Mouse (Mus musculus) heart, embryonic 14.5 days (tissue): ENCODE data around the gene Pafah1b1. TPM values are rescaled to one million over a fixed set of nuclear protein-coding genes. Genes with fewer than 3 reads are reported as not detected.

ENCODE experiments used
- ATAC-seq: fragments of 200-750 bp; cut with Nextera tagmentation; 2 replicates; pipeline ENCODE4 v1.8.0; 2017; ENCODE audit warnings: low read depth, moderate TSS enrichment; ENCODE audit not compliant: insufficient number of reproducible peaks, insufficient read depth, low FRiP score
- H3K27ac ChIP-seq, 2 experiments: fragments of 200-500 bp in 1 of 2; fragments of 300-500 bp in 1 of 2; sonication (generic) in 1 of 2; replicated peaks in 1 of 2; 2 replicates each; pipeline ENCODE4 v1.5.1; 2012 to 2014; ENCODE audit warnings: low read depth in 2 of 2, low read length in 2 of 2, control low read depth in 1 of 2, mild to moderate bottlenecking in 1 of 2, mixed read lengths in 1 of 2; ENCODE audit not compliant: control insufficient read depth in 1 of 2, insufficient read depth in 1 of 2
- H3K27me3 ChIP-seq: fragments of 300-500 bp; sonication (generic); 2 replicates; pipeline ENCODE4 v1.6.1; 2014; ENCODE audit warnings: mild to moderate bottlenecking, low read length, control low read depth; ENCODE audit not compliant: control insufficient read depth, insufficient read depth
- H3K36me3 ChIP-seq: fragments of 300-500 bp; sonication (generic); 2 replicates; pipeline ENCODE4 v1.6.1; 2014; ENCODE audit warnings: mild to moderate bottlenecking, control low read depth, low read length, mixed read lengths; ENCODE audit not compliant: control insufficient read depth, insufficient read depth
- H3K4me1 ChIP-seq, 2 experiments: fragments of 200-500 bp in 1 of 2; fragments of 300-500 bp in 1 of 2; sonication (generic) in 1 of 2; 2 replicates each; pipeline ENCODE4 v1.6.1; 2012 to 2014; ENCODE audit warnings: low read length in 2 of 2, control low read depth in 1 of 2, mixed read lengths in 1 of 2; ENCODE audit not compliant: control insufficient read depth in 2 of 2, insufficient read depth in 2 of 2
- H3K4me2 ChIP-seq: fragments of 300-500 bp; sonication (generic); 2 replicates; pipeline ENCODE4 v1.6.1; 2014; ENCODE audit warnings: mild to moderate bottlenecking, low read length
- H3K4me3 ChIP-seq, 2 experiments: fragments of 200-500 bp in 1 of 2; fragments of 300-500 bp in 1 of 2; sonication (generic) in 1 of 2; 2 replicates each; pipeline ENCODE4 v1.5.1; 2012 to 2014; ENCODE audit warnings: low read length in 2 of 2, mild to moderate bottlenecking in 2 of 2, control low read depth in 1 of 2, low read depth in 1 of 2, moderate library complexity in 1 of 2; ENCODE audit not compliant: control insufficient read depth in 1 of 2, insufficient read depth in 1 of 2
- H3K9ac ChIP-seq: fragments of 300-500 bp; sonication (generic); 2 replicates; pipeline ENCODE4 v1.6.1; 2014; ENCODE audit warnings: mild to moderate bottlenecking, low read length
- H3K9me3 ChIP-seq: fragments of 300-500 bp; sonication (generic); 2 replicates; pipeline ENCODE4 v1.6.1; 2016; ENCODE audit warnings: low read length, control low read depth; ENCODE audit not compliant: control insufficient read depth
- WGBS: fragments of 180-500 bp; shearing (Covaris S2); extraction: QIAGEN DNeasy Blood & Tissue Kit; methylation state at CpG from one replicate; pipeline ENCODE4 v1.1.7; 2014; 5-methylcytosine and 5-hydroxymethylcytosine counted together
- polyA plus RNA-seq: library from polyadenylated mRNA; unstranded; fragments of >200 nt; fragmentation: Nextera tagmentation; extraction: Ambion mirVana; gene quantifications from 2 replicates; pipeline ENCODE4 v1.2.1, GENCODE M21; 2014

Pafah1b1 gene
- polyA plus RNA-seq, 1 experiment from 2014 or later, result 71.4 TPM

DNA sequence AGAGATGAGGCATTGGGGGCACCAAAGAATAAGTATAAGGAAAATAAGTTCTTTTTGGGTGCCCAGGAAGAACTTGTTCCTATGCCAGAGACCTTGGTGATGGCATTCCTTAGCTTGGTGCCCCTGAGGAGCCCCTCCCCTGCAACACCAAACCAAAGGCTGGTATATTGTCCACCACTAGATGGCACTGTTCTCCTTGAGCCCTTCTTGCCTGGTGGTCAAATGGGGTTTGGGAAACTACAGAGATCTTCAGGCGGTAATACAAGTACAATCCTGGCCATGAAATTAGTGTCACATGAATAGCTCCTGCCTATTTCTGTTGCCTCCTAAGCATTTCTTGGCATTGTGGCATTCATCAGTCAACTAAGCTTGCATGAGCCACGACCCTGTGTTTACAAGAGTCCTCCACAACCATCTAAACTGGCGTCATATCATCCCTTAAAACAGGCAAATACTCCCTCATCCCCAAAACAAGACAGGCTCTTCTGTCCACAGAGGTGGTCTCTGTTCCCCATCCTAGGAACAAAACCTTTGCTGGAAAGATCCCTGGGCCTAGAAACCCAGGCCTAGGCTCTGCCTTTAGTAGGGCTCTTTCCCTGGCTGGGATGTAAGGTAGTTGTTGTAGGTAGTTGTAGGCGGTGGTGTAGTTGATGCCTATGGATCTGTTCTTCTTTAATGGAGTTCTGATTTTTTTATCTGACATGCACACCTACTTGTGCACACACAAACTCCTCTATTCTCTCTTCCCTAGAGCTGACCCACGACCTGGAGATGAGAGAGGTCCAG is 89.8 kb downstream of the Pafah1b1 start:
- no peak overlapping the region for H3K27ac ChIP-seq
- no peak overlapping the region for H3K9ac ChIP-seq
- H3K9me3 ChIP-seq, result no peaks in the 10 kb centered on the region
- ATAC-seq, result no peak
- 0 out of 2 replicates have a peak, but pooled peaks cover 3% of the 10 kb centered on the region for H3K27me3 ChIP-seq
- H3K4me1 ChIP-seq, result peaks cover 12 to 15% of the 10 kb centered on the region in 2 experiments
- H3K36me3 ChIP-seq, result no peaks in the 10 kb centered on the region
- no peak overlapping the region for H3K4me2 ChIP-seq
- no peak overlapping the region for H3K4me3 ChIP-seq
- WGBS, result 71% methylated on average over 5 of the region's 5 CpGs

GRCm38 (mm10) chr11:74631880-74632789 is 92.3 kb downstream of the Pafah1b1 start:
- peaks cover 0 to 1% of the 10 kb centered on the region in 2 experiments; a peak in 1 of 4 replicates for H3K4me1 ChIP-seq
- WGBS, result 50% methylated on average over 7 of the region's 7 CpGs
- no peaks in the 10 kb centered on the region for H3K36me3 ChIP-seq

GRCm38 (mm10) chr11:74627481-74627880 is 97.0 kb downstream of the Pafah1b1 start:
- H3K4me3 ChIP-seq, result no peak overlapping the region
- H3K9ac ChIP-seq, result no peak overlapping the region
- ATAC-seq, result no peak
- H3K4me2 ChIP-seq, result no peak overlapping the region
- no peaks in the 10 kb centered on the region for H3K9me3 ChIP-seq
- no peaks in the 10 kb centered on the region for H3K27me3 ChIP-seq
- WGBS, result 70% methylated on average over 3 of the region's 3 CpGs
- H3K4me1 ChIP-seq, result peaks cover 0 to 2% of the 10 kb centered on the region in 2 experiments; a peak in 2 of 4 replicates
- H3K36me3 ChIP-seq, result no peaks in the 10 kb centered on the region
- H3K27ac ChIP-seq, result no peak overlapping the region

More at GRCm38 (mm10) chr11:74631880-74632789, 92.3 kb downstream of the Pafah1b1 start:
- H3K9ac ChIP-seq, result no peak overlapping the region
- H3K4me2 ChIP-seq, result no peak overlapping the region
- H3K27me3 ChIP-seq, result 0 out of 2 replicates have a peak, but pooled peaks cover 3% of the 10 kb centered on the region
- H3K27ac ChIP-seq, result no peak overlapping the region
- H3K4me3 ChIP-seq, result no peak overlapping the region
- no peak for ATAC-seq
- no peaks in the 10 kb centered on the region for H3K9me3 ChIP-seq

- H3K36me3 ChIP-seq, result no peaks in the 10 kb centered on the region
- no peak overlapping the region for H3K4me2 ChIP-seq
- no peak for ATAC-seq
Measured at GRCm38 (mm10) chr11:74625333-74625732, 99.1 kb downstream of the Pafah1b1 start.

More at GRCm38 (mm10) chr11:74625333-74625732, 99.1 kb downstream of the Pafah1b1 start:
- Histone ChIP-seq H3K9me3 (no peaks in the 10 kb centered on the region), H3K9ac (no peak overlapping the region), H3K27me3 (peaks cover 14% of the 10 kb centered on the region), H3K27ac (no peak overlapping the region), H3K4me3 (no peak overlapping the region), H3K4me1 (peaks cover 0 to 2% of the 10 kb centered on the region in 2 experiments; a peak in 2 of 4 replicates)

Other genes with a start within 250 kb of the Pafah1b1 start
- gene Rap1gap2, start 113.8 kb downstream of the Pafah1b1 start, polyA plus RNA-seq, result 4.3 and 4.7 TPM in 2 replicates
- gene Ccdc92b, start 105.1 kb downstream of the Pafah1b1 start, polyA plus RNA-seq, result 0.32 and 0.67 TPM in 2 replicates
- gene Cluh, start 75.2 kb downstream of the Pafah1b1 start, polyA plus RNA-seq, result 39.7 and 43.1 TPM in 2 replicates
- gene Mettl16, start 46.2 kb upstream of the Pafah1b1 start, polyA plus RNA-seq, result 20.3 and 21.4 TPM in 2 replicates
- 3.5 and 3.7 TPM in 2 replicates for gene Mnt, start 106.2 kb upstream of the Pafah1b1 start, polyA plus RNA-seq
- gene Sgsm2, start 172.4 kb upstream of the Pafah1b1 start, polyA plus RNA-seq, result 4.9 and 5.3 TPM in 2 replicates
- gene Tsr1, start 173.4 kb upstream of the Pafah1b1 start, polyA plus RNA-seq, result 24.7 and 26.1 TPM in 2 replicates
- 10.6 and 11.5 TPM in 2 replicates for gene Smg6, start 201.2 kb upstream of the Pafah1b1 start, polyA plus RNA-seq
- gene Srr, start 201.3 kb upstream of the Pafah1b1 start, polyA plus RNA-seq, result 19.1 and 26.0 TPM in 2 replicates